Mouse (Mus musculus): ENCODE data around the gene Gngt2. TPM values are rescaled to one million over a fixed set of nuclear protein-coding genes. Genes with fewer than 3 reads are reported as not detected.

Gene Gngt2
- polyA plus RNA-seq, 1 experiment from 2014 or later = 21.1 TPM

DNA sequence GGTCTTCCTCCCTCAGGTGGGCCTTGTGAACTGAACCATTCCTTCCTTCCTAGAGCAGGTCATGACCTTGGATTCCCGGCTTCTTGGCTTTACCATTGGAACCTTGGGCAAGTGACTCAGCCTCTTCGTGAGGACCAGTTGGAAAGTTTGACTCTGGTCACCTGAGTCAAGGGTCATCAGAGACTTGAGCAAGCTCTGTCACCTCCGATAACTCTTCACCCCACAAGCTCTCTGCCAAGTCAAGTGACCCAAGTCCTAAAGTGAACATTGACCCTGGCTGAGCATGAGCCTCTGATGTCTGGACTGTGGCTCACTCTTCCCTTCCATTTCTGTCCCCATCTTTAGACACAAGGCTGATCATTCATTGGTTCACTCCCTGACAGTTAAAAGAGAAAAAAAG is 15.5 kb upstream of the Gngt2 start:
- no peak overlapping the region for H3K27ac ChIP-seq (ENCODE audit: low read length)
- ATAC-seq (ENCODE audit: low read depth) = no peak
- 74% methylated on average over 3 of the region's 3 CpGs for WGBS (ENCODE audit: insufficient replicate concordance)
- H3K27me3 ChIP-seq (ENCODE audit: control insufficient read depth, insufficient read depth, low read depth, low read length) = peaks cover 5% of the 10 kb centered on the region
- H3K9ac ChIP-seq (ENCODE audit: low read depth, low read length) = no peak overlapping the region
- H3K4me2 ChIP-seq (ENCODE audit: low read depth, low read length) = no peak overlapping the region
- no peak overlapping the region for H3K4me3 ChIP-seq (ENCODE audit: low read depth, low read length)
- H3K9me3 ChIP-seq (replicated peaks; ENCODE audit: control insufficient read depth, low read length) = no peaks in the 10 kb centered on the region
- peaks cover 27% of the 10 kb centered on the region for H3K4me1 ChIP-seq (ENCODE audit: control insufficient read depth, low read depth, low read length)
- H3K36me3 ChIP-seq (ENCODE audit: control insufficient read depth, insufficient read depth) = no peaks in the 10 kb centered on the region

DNA sequence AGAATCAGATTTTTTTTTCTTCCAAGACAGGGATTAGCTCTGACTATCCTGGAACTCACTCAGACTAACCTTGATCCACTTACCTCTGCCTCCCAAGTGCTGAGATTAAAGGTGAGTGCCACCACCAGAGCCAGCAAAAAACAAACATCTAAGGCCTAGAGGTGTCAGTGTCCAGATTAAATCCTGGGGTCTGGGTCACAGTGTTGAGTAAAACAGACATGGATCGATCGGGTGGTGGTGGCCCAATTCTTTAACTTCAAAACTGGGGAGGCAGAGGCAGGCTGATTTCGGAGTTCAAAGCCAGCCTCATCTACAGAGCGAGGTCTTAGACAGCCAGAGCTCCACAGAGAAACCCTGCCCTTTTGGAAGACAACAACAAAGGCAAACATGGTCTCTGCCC is 14.6 kb upstream of the Gngt2 start:
- Histone ChIP-seq H3K9ac (ENCODE audit: low read depth, low read length) (no peak overlapping the region), H3K27ac (ENCODE audit: low read length) (no peak overlapping the region), H3K4me3 (ENCODE audit: low read depth, low read length) (no peak overlapping the region), H3K9me3 (replicated peaks; ENCODE audit: control insufficient read depth, low read length) (no peaks in the 10 kb centered on the region), H3K27me3 (ENCODE audit: control insufficient read depth, insufficient read depth, low read depth, low read length) (peaks cover 5% of the 10 kb centered on the region), H3K36me3 (ENCODE audit: control insufficient read depth, insufficient read depth) (no peaks in the 10 kb centered on the region), H3K4me2 (ENCODE audit: low read depth, low read length) (no peak overlapping the region), H3K4me1 (ENCODE audit: control insufficient read depth, low read depth, low read length) (peaks cover 36% of the 10 kb centered on the region)
- no peak for ATAC-seq (ENCODE audit: low read depth)
- WGBS (ENCODE audit: insufficient replicate concordance) = 89% methylated on average over 4 of the region's 4 CpGs

DNA sequence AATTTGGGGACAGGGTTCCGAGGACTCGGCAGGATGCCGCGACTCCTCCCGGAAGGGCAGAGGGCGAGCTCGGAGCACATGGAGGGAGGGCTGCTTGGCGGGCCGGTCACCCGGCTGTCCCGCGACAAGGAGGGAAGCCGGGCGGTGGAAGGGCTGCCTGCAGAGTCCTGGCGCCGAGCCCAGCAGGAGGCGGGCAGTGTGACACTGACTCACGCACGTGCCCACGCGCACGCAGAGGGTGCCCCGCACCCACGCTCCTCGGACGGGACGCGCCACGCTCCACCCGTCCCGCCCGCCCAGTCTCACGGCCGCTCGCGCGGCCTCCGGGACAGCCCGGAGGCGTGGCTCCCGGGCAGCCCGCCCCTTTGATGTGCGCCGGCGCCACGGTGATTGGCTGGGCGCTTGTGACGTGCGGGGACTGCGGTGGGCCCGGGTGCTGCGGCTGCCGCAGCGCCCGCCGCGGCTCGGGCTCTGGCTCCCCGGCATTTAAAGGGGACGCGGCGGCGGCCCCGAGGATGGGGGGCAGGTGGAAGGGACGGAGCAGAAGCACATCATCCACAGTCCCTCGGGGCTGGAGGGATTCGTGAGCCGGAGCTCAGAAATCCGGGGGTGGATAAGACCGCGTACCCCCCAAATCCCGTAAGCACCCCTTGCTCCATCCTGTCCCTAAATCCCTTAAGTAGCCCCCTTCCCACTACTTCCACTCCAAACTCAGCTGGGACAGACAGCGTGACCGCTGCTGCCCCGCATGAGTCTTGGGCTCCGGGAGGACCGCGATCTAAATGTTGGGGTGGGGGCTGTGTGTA is 12.7 kb upstream of the Gngt2 start, which contains the start of gene Phospho1:
Gene Phospho1 (plus strand): TSS at position 429 of the 806 bp plus-strand sequence.
- Histone ChIP-seq H3K9ac (ENCODE audit: low read depth, low read length) (peak within 1 kb of the TSS; percentile 86), H3K4me1 (ENCODE audit: control insufficient read depth, low read depth, low read length) (peaks cover 44% of the 10 kb centered on the region), H3K36me3 (ENCODE audit: control insufficient read depth, insufficient read depth) (no peaks in the 10 kb centered on the region), H3K9me3 (replicated peaks; ENCODE audit: control insufficient read depth, low read length) (no peaks in the 10 kb centered on the region), H3K4me2 (ENCODE audit: low read depth, low read length) (peak within 1 kb of the TSS; percentile 90), H3K27me3 (ENCODE audit: control insufficient read depth, insufficient read depth, low read depth, low read length) (peaks cover 17% of the 10 kb centered on the region), H3K4me3 (ENCODE audit: low read depth, low read length) (peak within 1 kb of the TSS; percentile 76), H3K27ac (ENCODE audit: low read length) (peak within 1 kb of the TSS; percentile 79)
- under 1% methylated on average over 64 of the region's 78 CpGs for WGBS (ENCODE audit: insufficient replicate concordance)
- peak; percentile 97 for ATAC-seq (ENCODE audit: low read depth)

DNA sequence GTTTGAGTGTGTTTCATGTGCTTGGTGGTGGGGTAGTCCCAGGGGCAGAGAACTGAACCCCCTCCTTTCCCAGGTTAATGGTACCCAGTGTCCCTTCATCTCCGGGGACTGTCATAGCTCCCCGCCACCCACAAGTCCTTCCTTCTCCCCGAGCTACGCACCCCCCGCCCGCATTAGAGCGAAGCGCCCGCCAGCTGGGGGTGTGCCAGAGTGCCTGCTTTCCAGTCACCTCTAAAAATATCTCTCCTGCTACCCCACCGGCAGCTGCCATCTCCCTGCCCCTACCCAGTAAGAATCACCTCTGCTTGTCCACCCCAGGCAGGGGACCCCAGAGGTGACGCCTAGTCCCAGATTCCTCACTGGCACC is 12.2 kb upstream of the Gngt2 start:
- Histone ChIP-seq H3K36me3 (ENCODE audit: control insufficient read depth, insufficient read depth) (no peaks in the 10 kb centered on the region), H3K4me1 (ENCODE audit: control insufficient read depth, low read depth, low read length) (peaks cover 44% of the 10 kb centered on the region), H3K27me3 (ENCODE audit: control insufficient read depth, insufficient read depth, low read depth, low read length) (peaks cover 23% of the 10 kb centered on the region), H3K4me3 (ENCODE audit: low read depth, low read length) (peak overlapping the region; percentile 76), H3K9me3 (replicated peaks; ENCODE audit: control insufficient read depth, low read length) (no peaks in the 10 kb centered on the region), H3K27ac (ENCODE audit: low read length) (peak overlapping the region; percentile 79), H3K9ac (ENCODE audit: low read depth, low read length) (peak overlapping the region; percentile 86), H3K4me2 (ENCODE audit: low read depth, low read length) (peak overlapping the region; percentile 90)
- 2% methylated on average over 11 of the region's 11 CpGs for WGBS (ENCODE audit: insufficient replicate concordance)
- ATAC-seq (ENCODE audit: low read depth) = no peak

DNA sequence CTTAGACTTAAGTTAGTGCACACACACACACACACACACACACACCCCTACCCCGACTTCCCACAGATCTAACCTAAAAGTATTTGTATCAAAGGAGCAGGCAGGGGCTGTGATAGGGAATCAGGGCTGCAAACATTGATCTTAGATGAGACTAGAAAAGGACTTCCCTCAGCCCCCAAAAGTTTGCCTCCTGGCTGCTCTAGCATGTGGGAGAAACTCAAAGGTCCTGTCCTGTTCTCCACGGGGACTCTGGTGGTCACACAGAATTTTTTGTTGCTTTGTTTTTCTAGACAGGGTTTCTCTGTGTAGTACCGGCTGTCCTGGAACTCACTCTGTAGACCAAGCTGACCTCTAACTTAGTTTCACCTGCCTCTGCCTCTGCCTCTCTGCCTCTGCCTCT is 11.4 kb upstream of the Gngt2 start:
- Histone ChIP-seq H3K27me3 (ENCODE audit: control insufficient read depth, insufficient read depth, low read depth, low read length) (peaks cover 31% of the 10 kb centered on the region), H3K9me3 (replicated peaks; ENCODE audit: control insufficient read depth, low read length) (no peaks in the 10 kb centered on the region), H3K27ac (ENCODE audit: low read length) (peak overlapping the region; percentile 57), H3K9ac (ENCODE audit: low read depth, low read length) (peak overlapping the region; percentile 86), H3K4me1 (ENCODE audit: control insufficient read depth, low read depth, low read length) (peaks cover 48% of the 10 kb centered on the region), H3K4me2 (ENCODE audit: low read depth, low read length) (peak overlapping the region; percentile 90), H3K4me3 (ENCODE audit: low read depth, low read length) (peak overlapping the region; percentile 76), H3K36me3 (ENCODE audit: control insufficient read depth, insufficient read depth) (no peaks in the 10 kb centered on the region)
- no peak for ATAC-seq (ENCODE audit: low read depth)
- 39% methylated on average over 3 of the region's 3 CpGs for WGBS (ENCODE audit: insufficient replicate concordance)

DNA sequence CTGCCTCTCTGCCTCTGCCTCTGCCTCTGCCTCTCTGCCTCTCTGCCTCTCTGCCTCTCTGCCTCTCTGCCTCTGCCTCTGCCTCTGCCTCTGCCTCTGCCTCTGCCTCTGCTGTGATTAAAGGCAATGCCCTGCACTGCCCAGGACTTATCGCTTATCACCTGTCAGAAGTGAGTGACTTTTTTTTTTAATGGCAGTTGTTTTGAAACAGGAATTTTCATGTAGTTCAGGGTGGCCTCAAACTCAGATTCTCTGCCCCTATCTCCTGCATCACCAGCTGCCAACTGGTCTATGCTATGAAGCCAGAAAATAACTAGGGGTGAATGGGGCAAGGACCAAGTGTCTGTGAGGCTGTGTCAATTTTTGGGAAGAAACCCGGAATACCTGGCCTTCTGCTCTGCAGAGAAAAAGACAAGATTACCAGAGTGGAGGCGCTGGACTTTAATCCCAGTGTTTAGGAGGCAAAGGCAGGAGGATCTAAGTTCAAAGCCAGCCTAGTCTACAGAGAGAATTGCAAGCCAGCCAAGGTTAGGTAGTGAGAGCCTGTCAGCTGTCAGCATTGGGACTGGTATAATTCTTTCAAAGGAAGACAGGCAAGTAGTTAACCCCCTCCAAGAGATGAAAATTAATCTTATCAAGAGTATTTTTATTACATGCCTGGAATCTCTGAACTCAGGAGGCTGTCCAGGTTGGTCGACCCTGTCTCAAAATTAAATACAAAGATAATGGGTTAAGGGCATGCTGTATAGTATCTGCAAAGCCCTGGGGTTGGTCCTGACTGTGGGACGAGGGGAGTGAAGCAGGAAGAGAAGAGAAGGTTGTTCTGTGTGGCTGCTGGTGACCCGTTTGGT is 10.5 kb upstream of the Gngt2 start:
- Histone ChIP-seq H3K9me3 (replicated peaks; ENCODE audit: control insufficient read depth, low read length) (no peaks in the 10 kb centered on the region), H3K36me3 (ENCODE audit: control insufficient read depth, insufficient read depth) (no peaks in the 10 kb centered on the region), H3K27me3 (ENCODE audit: control insufficient read depth, insufficient read depth, low read depth, low read length) (peaks cover 40% of the 10 kb centered on the region), H3K27ac (ENCODE audit: low read length) (peak overlapping the region; percentile 83), H3K4me1 (ENCODE audit: control insufficient read depth, low read depth, low read length) (peaks cover 57% of the 10 kb centered on the region), H3K9ac (ENCODE audit: low read depth, low read length) (peak overlapping the region; percentile 55), H3K4me3 (ENCODE audit: low read depth, low read length) (peak overlapping the region; percentile 47), H3K4me2 (ENCODE audit: low read depth, low read length) (peak overlapping the region; percentile 39)
- WGBS (ENCODE audit: insufficient replicate concordance) = 35% methylated on average over 6 of the region's 6 CpGs
- ATAC-seq (ENCODE audit: low read depth) = peak; percentile 5; the same call in 1 of the 2 replicates

DNA sequence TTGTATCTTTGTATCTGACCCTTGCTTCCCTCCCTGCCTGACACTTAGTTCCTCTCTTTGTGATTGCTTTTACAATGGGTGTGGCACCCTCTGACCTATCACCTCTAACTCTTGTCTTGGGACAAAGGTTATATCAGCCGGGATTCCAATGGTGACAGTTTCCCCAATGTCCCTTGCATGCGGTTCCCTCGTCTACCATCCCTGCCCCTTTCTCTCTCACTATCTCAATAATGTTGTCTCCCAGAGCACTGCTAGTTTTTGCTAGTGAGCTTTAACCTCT is 9.9 kb upstream of the Gngt2 start:
- WGBS (ENCODE audit: insufficient replicate concordance) = 8% methylated on average over 3 of the region's 3 CpGs
- no peaks in the 10 kb centered on the region for H3K36me3 ChIP-seq (ENCODE audit: control insufficient read depth, insufficient read depth)
- peak overlapping the region; percentile 83 for H3K27ac ChIP-seq (ENCODE audit: low read length)
- H3K4me3 ChIP-seq (ENCODE audit: low read depth, low read length) = peak overlapping the region; percentile 47
- peaks cover 45% of the 10 kb centered on the region for H3K27me3 ChIP-seq (ENCODE audit: control insufficient read depth, insufficient read depth, low read depth, low read length)
- no peaks in the 10 kb centered on the region for H3K9me3 ChIP-seq (replicated peaks; ENCODE audit: control insufficient read depth, low read length)
- peak overlapping the region; percentile 55 for H3K9ac ChIP-seq (ENCODE audit: low read depth, low read length)
- H3K4me2 ChIP-seq (ENCODE audit: low read depth, low read length) = peak overlapping the region; percentile 39
- H3K4me1 ChIP-seq (ENCODE audit: control insufficient read depth, low read depth, low read length) = peaks cover 57% of the 10 kb centered on the region
- no peak for ATAC-seq (ENCODE audit: low read depth)

DNA sequence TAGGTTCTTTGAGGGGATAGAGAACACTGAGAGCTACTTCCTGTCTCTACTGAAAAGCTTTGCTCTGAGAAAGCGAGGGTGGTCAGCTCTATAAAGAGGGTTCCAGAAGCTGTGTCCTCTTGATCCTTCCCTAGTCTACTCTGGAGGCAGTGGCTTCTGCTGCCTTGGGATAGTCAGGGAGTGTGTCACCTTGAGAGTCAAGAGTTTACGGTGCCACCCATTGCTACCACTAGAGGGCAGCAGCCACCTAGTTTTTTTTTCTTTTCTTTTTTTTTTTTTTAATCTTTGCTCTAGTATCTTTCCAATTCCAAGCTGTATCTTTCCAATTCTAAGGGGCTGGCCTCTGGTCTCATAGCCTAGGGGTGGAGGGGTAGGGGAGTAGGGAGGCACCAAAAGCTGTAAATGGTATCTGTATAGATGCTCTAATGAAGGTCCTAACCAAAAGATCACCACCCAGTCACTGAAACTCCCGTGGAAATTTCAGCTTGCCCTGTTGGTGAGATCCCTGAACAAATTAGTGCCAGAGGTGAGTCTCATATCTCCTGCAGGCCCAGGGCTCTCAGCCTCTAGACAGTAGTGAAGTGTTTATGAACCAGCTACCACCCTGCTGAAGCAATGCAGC is 9.4 kb upstream of the Gngt2 start:
- Histone ChIP-seq H3K4me1 (ENCODE audit: control insufficient read depth, low read depth, low read length) (peaks cover 57% of the 10 kb centered on the region), H3K27me3 (ENCODE audit: control insufficient read depth, insufficient read depth, low read depth, low read length) (peaks cover 50% of the 10 kb centered on the region), H3K36me3 (ENCODE audit: control insufficient read depth, insufficient read depth) (no peaks in the 10 kb centered on the region), H3K4me3 (ENCODE audit: low read depth, low read length) (peak overlapping the region; percentile 47), H3K27ac (ENCODE audit: low read length) (peak overlapping the region; percentile 83), H3K4me2 (ENCODE audit: low read depth, low read length) (peak overlapping the region; percentile 39), H3K9ac (ENCODE audit: low read depth, low read length) (peak overlapping the region; percentile 55), H3K9me3 (replicated peaks; ENCODE audit: control insufficient read depth, low read length) (no peaks in the 10 kb centered on the region)
- ATAC-seq (ENCODE audit: low read depth) = no peak
- WGBS (ENCODE audit: insufficient replicate concordance) = 11% methylated on average over 3 of the region's 3 CpGs
